Mouse (Mus musculus) stomach, embryonic 14.5 days (tissue): ENCODE data around the gene Ttc26. TPM values are rescaled to one million over a fixed set of nuclear protein-coding genes. Genes with fewer than 3 reads are reported as not detected.

Experiments used
- ATAC-seq: fragments of 200-750 bp; cut with Nextera tagmentation; 2 replicates; pipeline ENCODE4 v1.8.0; 2017; ENCODE audit warnings: low read depth, moderate TSS enrichment; ENCODE audit not compliant: insufficient number of reproducible peaks, insufficient read depth, low FRiP score
- H3K27ac ChIP-seq: fragments of 300-500 bp; sonication (generic); 2 replicates; pipeline ENCODE4 v1.5.1; 2014; ENCODE audit warnings: mild to moderate bottlenecking, low read length, moderate library complexity, mixed read lengths
- H3K27me3 ChIP-seq: fragments of 300-500 bp; sonication (generic); 2 replicates; pipeline ENCODE4 v1.6.1; 2014; ENCODE audit warnings: low read length, control low read depth, mixed read lengths; ENCODE audit not compliant: control insufficient read depth, insufficient read depth
- H3K36me3 ChIP-seq: fragments of 300-500 bp; sonication (generic); 2 replicates; pipeline ENCODE4 v1.6.1; 2014; ENCODE audit warnings: mild to moderate bottlenecking, control low read depth, low read length, moderate library complexity, mixed read lengths; ENCODE audit not compliant: control insufficient read depth, insufficient read depth
- H3K4me1 ChIP-seq: fragments of 300-500 bp; sonication (generic); 2 replicates; pipeline ENCODE4 v1.6.1; 2014; ENCODE audit warnings: low read length, control low read depth, mixed read lengths; ENCODE audit not compliant: control insufficient read depth, insufficient read depth
- H3K4me2 ChIP-seq: fragments of 300-500 bp; sonication (generic); replicated peaks from 2 replicates; pipeline ENCODE4 v1.6.1; 2014; ENCODE audit warnings: low read depth, low read length, control low read depth
- H3K4me3 ChIP-seq: fragments of 300-500 bp; sonication (generic); 2 replicates; pipeline ENCODE4 v1.5.1; 2014; ENCODE audit warnings: low read depth, low read length, control low read depth
- H3K9ac ChIP-seq: fragments of 300-500 bp; sonication (generic); replicated peaks from 2 replicates; pipeline ENCODE4 v1.6.1; 2014; ENCODE audit warnings: low read depth, mild to moderate bottlenecking, control low read depth, low read length, moderate library complexity, mixed read lengths
- H3K9me3 ChIP-seq: fragments of 300-500 bp; sonication (generic); 2 replicates; pipeline ENCODE4 v1.6.1; 2016; ENCODE audit warnings: low read depth, low read length, control low read depth; ENCODE audit not compliant: control insufficient read depth
- WGBS: fragments of 180-500 bp; shearing (Covaris S2); extraction: QIAGEN DNeasy Blood & Tissue Kit; methylation state at CpG from one replicate; pipeline ENCODE4 v1.1.7; 2014; 5-methylcytosine and 5-hydroxymethylcytosine counted together
- polyA plus RNA-seq: library from polyadenylated mRNA; unstranded; fragments of >200 nt; fragmentation: Nextera tagmentation; extraction: Ambion mirVana; gene quantifications from 2 replicates; pipeline ENCODE4 v1.2.1, GENCODE M21; 2014

The Ttc26 gene
- polyA plus RNA-seq = 6.9 and 9.2 TPM in 2 replicates

DNA sequence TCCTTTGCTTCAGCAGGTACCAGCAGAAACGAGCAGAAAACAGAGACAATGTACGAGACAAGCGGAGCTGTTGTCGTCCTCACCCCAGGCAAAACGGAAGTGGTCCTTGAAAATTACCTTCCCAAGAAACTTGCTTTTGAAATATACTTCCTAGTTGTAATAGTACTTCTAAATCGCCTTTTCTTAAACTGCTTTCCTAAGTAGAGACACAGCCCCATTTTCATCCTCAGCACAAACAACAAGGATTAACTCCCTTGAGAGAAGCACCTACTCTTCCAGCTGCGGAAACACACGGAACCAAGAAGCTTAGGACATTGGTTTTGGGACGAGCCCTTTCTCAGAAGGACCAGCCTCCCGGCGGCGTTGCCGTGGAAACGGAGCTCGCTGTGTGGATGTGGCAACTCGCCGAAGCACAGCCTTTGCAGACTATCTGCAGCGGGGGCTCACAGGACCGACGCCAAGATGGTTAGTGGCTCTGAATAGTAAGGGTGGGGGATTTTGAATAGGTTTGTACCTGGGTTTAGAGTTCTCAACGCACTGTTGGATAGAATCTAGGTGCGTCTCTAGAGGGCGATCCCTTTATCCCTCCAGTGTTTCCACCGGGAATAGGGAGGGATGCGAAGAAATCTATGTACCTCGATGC is at the start of gene Ttc26:
Gene Ttc26, plus strand, starts transcription at position 341 of the 643 bp plus-strand sequence.
- ATAC-seq = peak; percentile 89
- no peak within 1 kb of the TSS for H3K27ac ChIP-seq
- H3K9me3 ChIP-seq = no peaks in the 10 kb centered on the region
- H3K4me2 ChIP-seq = peak within 1 kb of the TSS; percentile 47
- H3K27me3 ChIP-seq = no peaks in the 10 kb centered on the region
- no peaks in the 10 kb centered on the region for H3K36me3 ChIP-seq
- peak within 1 kb of the TSS; percentile 43 for H3K9ac ChIP-seq
- H3K4me3 ChIP-seq = peak within 1 kb of the TSS; percentile 45
- WGBS = under 1% methylated on average over 26 of the region's 26 CpGs
- no peaks in the 10 kb centered on the region for H3K4me1 ChIP-seq

DNA sequence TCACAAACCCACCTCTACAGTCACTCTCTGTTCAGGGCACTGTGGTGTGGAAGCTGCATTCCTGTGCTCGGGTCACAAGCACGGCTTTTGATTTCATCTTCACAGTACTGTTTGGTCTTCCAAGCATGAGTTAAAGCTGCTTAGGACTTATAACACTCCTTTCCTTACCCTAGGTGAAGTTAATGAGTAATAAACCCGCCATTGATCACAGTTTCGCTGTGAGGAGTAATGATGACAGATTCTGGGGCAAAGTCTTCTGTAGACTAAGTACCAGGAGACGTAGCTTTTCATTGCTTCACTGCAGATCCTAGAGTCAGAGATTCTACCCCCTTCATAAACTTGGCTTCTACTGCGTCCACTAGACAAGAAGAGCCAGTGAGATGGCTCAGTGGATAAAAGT is 46.0 kb upstream of the Ttc26 start:
- no peak overlapping the region for H3K4me2 ChIP-seq
- no peaks in the 10 kb centered on the region for H3K4me1 ChIP-seq
- no peaks in the 10 kb centered on the region for H3K27me3 ChIP-seq
- no peaks in the 10 kb centered on the region for H3K36me3 ChIP-seq
- WGBS = 61% methylated on average over 6 of the region's 6 CpGs
- no peak overlapping the region for H3K4me3 ChIP-seq
- no peaks in the 10 kb centered on the region for H3K9me3 ChIP-seq
- no peak overlapping the region for H3K27ac ChIP-seq
- no peak overlapping the region for H3K9ac ChIP-seq
- no peak for ATAC-seq

DNA sequence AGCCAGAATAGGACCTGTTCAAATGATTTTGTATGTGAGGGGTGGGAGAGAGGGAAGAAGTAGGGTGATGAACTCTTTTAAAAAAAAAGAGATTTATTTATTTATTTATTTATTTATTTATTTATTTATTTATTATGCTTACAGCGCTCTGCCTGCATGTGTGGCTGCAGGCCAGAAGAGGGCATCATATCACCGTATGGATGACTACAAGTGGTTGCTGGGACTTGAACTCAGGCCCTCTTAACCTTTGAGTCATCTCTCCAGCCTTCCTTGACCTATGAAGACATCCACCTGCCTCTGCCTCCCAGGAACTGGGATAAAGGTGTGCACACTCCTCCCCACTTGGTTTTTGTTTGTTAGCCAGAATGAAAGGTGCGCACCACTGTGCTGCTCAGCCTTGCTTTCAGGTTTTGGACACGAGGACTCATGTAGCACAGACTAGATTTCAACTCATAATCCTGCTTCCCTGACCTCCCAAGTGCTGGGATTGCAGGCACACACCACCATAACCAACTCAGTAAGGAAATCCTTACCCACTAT is 44.0 kb upstream of the Ttc26 start:
- no peaks in the 10 kb centered on the region for H3K36me3 ChIP-seq
- ATAC-seq = no peak
- WGBS = 88% methylated on average over 4 of the region's 4 CpGs
- no peak overlapping the region for H3K4me2 ChIP-seq
- no peaks in the 10 kb centered on the region for H3K27me3 ChIP-seq
- no peaks in the 10 kb centered on the region for H3K4me1 ChIP-seq
- H3K4me3 ChIP-seq = no peak overlapping the region
- H3K27ac ChIP-seq = no peak overlapping the region
- no peak overlapping the region for H3K9ac ChIP-seq
- no peaks in the 10 kb centered on the region for H3K9me3 ChIP-seq

DNA sequence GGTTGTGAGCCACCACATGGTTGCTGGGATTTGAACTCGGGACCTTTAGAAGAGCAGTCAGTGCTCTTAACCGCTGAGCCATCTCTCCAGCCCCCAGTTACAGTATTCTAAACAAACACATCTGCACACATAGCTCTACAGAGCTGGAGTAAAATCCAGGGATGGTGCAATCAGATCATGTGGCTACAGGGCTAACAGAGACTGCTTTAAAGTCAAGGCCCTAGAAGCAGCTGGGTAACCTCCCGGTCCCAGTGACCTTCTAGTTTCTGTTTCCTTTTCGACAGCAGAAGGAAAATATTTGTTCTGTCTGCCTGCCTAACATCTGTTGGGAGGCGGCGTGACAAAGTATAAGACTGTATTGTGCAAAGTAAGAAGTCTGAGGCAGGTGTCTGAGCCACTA is 43.3 kb upstream of the Ttc26 start:
- Histone ChIP-seq H3K9me3 (no peaks in the 10 kb centered on the region), H3K4me3 (no peak overlapping the region), H3K27ac (no peak overlapping the region), H3K4me1 (no peaks in the 10 kb centered on the region), H3K4me2 (no peak overlapping the region), H3K27me3 (no peaks in the 10 kb centered on the region), H3K36me3 (no peaks in the 10 kb centered on the region), H3K9ac (no peak overlapping the region)
- 61% methylated on average over 6 of the region's 6 CpGs for WGBS
- ATAC-seq = 0 out of 2 replicates have a peak, but pooled peaks have one; percentile 25

DNA sequence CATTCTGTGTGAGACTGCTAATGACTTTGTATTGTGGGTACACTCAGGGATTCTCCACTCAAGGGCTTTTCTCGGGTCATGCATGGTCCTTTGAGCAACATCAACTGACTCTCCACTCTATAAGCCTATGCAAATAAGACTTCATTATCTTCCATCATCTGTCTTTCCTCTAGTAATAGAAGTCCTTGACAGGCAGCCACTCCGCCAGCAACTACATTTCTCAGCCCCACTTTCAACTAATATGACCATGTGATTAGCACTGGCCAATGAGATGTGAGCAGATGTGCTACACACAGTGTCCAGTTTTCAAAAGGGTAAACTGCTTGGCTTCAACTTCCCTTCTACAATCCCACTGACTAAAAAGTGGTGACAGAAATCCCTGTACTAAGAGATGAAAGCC is 42.2 kb upstream of the Ttc26 start:
- Histone ChIP-seq H3K9me3 (no peaks in the 10 kb centered on the region), H3K27me3 (no peaks in the 10 kb centered on the region), H3K36me3 (no peaks in the 10 kb centered on the region), H3K27ac (no peak overlapping the region), H3K9ac (no peak overlapping the region), H3K4me3 (no peak overlapping the region), H3K4me2 (no peak overlapping the region), H3K4me1 (no peaks in the 10 kb centered on the region)
- WGBS = 69% methylated on average over 2 of the region's 2 CpGs
- ATAC-seq = no peak

DNA sequence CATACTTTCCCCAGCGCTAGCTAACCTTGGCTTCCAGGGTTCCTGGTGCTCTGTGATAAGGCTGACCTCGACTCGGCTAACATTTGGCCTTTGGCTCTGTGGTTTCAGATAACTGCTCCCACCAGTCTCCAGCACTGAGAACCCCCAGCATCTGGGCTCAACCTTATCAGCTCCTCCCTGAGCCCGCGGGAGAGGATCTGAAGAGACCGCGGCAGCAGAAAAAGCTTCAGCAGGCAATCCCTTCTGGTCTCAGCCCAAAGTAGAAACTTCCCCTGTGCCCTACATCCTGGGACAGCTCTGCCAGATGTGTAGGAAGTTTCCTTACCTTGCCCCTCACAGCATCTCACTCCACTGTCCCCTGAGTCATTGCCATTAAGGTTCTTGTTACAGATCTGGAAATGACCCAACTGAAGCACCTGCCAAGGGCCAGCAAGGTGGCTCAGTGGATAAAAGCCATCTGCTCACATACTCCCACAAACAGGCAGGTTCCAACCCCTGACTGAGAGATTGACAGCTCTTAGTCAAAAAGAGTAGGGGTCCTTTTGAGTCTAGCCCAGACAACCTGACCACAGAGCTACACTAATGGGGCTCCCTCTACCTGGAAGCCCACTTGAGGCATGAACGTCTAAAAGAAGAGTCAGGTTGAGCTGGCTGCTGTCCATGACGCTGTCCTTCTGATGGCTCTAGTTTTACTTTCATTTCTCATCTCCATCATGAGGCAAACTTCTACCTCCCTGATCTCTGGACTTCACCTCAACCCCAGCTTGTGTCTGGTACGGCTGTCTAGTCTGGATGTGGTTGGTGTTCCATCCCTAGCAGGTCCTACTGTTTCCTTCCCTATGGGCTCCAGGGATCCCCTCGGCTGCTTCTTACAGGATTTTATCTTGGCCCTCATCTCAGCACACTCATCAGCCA is 39.3 kb upstream of the Ttc26 start:
- whole genome bisulfite sequencing = 34% methylated on average over 11 of the region's 11 CpGs
- no peak overlapping the region for H3K27ac ChIP-seq
- no peaks in the 10 kb centered on the region for H3K27me3 ChIP-seq
- no peak overlapping the region for H3K4me3 ChIP-seq
- H3K4me2 ChIP-seq = no peak overlapping the region
- H3K4me1 ChIP-seq = no peaks in the 10 kb centered on the region
- H3K36me3 ChIP-seq = no peaks in the 10 kb centered on the region
- peak; percentile 84; the same call in 1 of the 2 replicates for ATAC-seq
- no peaks in the 10 kb centered on the region for H3K9me3 ChIP-seq
- H3K9ac ChIP-seq = no peak overlapping the region

DNA sequence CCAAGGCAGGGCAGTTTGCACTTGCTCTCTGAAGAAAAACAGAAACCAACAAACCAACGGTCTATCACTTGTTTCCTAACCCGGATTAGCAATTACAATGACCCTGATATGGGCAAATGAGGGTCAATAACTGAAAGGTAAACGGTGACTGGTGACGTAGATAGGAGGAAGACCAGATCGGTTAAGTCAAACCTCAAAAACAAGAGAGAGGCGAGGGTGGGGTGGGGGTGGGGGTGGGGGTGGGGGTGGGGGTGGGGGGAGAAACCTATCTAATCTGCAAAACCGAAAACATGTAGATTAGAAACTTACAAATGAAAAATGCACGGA is 38.6 kb upstream of the Ttc26 start:
- ATAC-seq = no peak
- H3K4me3 ChIP-seq = no peak overlapping the region
- no peaks in the 10 kb centered on the region for H3K9me3 ChIP-seq
- no peaks in the 10 kb centered on the region for H3K36me3 ChIP-seq
- WGBS = 66% methylated on average over 8 of the region's 8 CpGs
- no peak overlapping the region for H3K4me2 ChIP-seq
- no peak overlapping the region for H3K27ac ChIP-seq
- no peak overlapping the region for H3K9ac ChIP-seq
- H3K4me1 ChIP-seq = no peaks in the 10 kb centered on the region
- no peaks in the 10 kb centered on the region for H3K27me3 ChIP-seq

DNA sequence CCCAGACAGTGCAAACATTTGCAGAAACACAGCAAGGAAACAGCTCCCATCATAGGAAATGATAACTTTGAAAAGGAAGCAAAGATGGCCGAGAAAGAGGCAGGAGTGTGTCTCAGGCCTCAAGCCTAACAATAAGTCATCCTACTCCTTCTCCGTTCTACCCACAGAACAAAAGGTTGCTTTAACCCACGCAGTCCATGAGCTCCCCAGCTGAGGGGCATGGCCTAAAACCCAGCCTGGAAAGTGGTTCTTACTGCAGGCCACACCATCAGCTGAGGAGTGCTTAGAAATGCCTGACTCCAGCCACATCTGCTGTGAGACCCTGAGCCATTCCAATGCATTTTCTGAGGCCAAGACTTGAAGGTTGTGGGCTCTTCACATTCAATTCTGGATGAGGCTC is 37.7 kb upstream of the Ttc26 start:
- WGBS = 54% methylated on average over 3 of the region's 3 CpGs
- H3K36me3 ChIP-seq = no peaks in the 10 kb centered on the region
- H3K27ac ChIP-seq = no peak overlapping the region
- no peaks in the 10 kb centered on the region for H3K27me3 ChIP-seq
- no peaks in the 10 kb centered on the region for H3K4me1 ChIP-seq
- H3K4me2 ChIP-seq = no peak overlapping the region
- no peak overlapping the region for H3K4me3 ChIP-seq
- no peaks in the 10 kb centered on the region for H3K9me3 ChIP-seq
- no peak for ATAC-seq
- no peak overlapping the region for H3K9ac ChIP-seq
